Mouse (Mus musculus) layer of hippocampus, adult 6 months (tissue): ENCODE results near the gene BC016579. TPM values are rescaled to one million over a fixed set of nuclear protein-coding genes. Genes with fewer than 3 reads are reported as not detected.

Experiments
- long read RNA-seq, 2 experiments: library from polyadenylated mRNA; unstranded; transcript quantifications; one replicate each; pipeline ENCODE4 v2.0.0; 2019 to 2020
- polyA plus RNA-seq: library from polyadenylated mRNA; unstranded; fragments of <200 nt; fragmentation: Nextera tagmentation; gene quantifications from 2 replicates; pipeline ENCODE4 v1.2.3, GENCODE M21; 2021

Gene BC016579
- polyA plus RNA-seq, result 0.09 and 0.14 TPM in 2 replicates
- long read RNA-seq, experiment 1, partial matches to known transcripts, result 0 of 2 reads
- long read RNA-seq, experiment 1, other reads (novel, unspliced or antisense), result 0 of 2 reads
- long read RNA-seq, experiment 2, result 0 reads

GRCm38 (mm10) chr16:45653934-45654332, at the start of gene BC016579:
BC016579 (minus strand) TSS chr16:45654068.

DNA sequence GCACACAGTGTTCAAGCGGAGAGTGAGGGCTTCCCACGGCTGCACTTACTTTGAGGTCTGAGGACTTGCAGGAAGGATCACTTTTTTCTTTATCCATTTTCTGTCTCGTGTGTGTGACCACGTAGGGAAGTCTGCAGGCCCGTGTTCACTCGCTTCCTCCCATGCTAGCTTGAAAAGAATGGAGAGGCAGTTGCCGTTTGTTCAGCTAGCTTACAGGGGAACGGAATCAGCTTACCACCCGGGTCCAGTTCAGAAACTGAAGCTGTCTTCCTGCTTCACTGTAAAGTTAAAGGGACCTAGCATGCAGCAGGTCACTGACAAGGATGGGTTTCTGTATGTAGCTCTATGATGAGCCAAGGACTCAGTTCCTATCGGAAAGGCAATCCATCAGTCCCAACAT, 39.7 kb upstream of the BC016579 start, which contains the start of gene Tmprss7:
Tmprss7 (minus strand) TSS at position 101 of the 400 bp plus-strand sequence.

DNA sequence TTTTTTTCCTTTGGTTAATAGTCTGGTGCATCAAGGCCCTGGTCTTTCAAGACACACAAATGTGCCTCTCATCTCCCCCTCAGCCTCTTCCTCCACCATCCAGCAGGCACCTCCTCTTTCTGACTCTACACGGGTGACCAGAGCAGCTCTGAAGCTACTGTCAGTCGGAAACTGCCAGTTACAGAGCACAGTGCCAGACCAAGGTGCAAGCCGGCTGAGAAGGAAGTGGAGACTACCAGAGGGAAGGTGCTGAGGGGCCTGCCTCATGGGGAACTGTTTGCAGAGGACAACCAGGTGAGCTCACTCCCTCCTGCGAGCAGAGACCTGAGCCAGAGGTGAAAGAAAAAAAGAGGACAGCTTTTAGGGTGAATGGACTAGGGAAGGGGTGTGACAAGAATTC, 43.6 kb downstream of the BC016579 start, which contains the start of gene Gcsam:
Gcsam (plus strand) TSS at position 114 of the 400 bp plus-strand sequence.

Other genes with a start within 250 kb of the BC016579 start
- gene Cd200, start 245.0 kb downstream of the BC016579 start, polyA plus RNA-seq, result 111 and 129 TPM in 2 replicates
- 0.13 and 0.19 TPM in 2 replicates for gene Gm609, start 161.1 kb downstream of the BC016579 start, polyA plus RNA-seq
- gene Gm17783, start 122.0 kb downstream of the BC016579 start, polyA plus RNA-seq, result not detected in 2 replicates
- not detected in 2 replicates for gene Slc9c1, start 118.8 kb downstream of the BC016579 start, polyA plus RNA-seq
- not detected in 2 replicates for gene Gcsam, start 43.7 kb downstream of the BC016579 start, polyA plus RNA-seq
- gene Tmprss7, start 39.6 kb upstream of the BC016579 start, polyA plus RNA-seq, result 0.55 and 0.77 TPM in 2 replicates
- gene Tagln3, start 70.5 kb upstream of the BC016579 start, polyA plus RNA-seq, result 580 and 591 TPM in 2 replicates
- 25.9 and 26.4 TPM in 2 replicates for gene Abhd10, start 88.9 kb upstream of the BC016579 start, polyA plus RNA-seq